Mouse (Mus musculus): ENCODE data around the gene Il4.
"Not testable (repeated sequence)": the region's sequence is repeated elsewhere in the genome, so short reads cannot be mapped to it uniquely, and the experiment has no call there.

Il4 gene

DNA sequence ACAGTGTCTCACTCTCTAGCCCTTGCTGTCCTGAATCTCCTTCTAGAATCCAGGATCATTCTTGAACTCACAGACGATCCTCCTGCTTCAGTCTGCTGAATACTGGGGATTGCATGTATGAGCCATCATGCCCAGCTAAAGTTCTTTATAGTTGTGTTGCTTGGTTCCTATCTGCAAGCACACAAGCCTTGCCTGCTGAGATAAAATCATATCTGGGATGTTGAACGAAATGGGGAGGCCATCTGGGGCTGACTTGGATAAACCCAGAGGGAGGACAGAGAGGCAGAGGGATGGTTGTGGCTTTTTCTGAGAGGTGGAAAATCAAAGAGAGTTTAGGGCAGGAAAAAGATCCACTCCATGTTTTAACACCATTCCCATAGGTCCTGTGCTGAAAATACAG lies 56.5 kb downstream of the Il4 start:
- no peak for DNase-seq (ENCODE audit: low spot score)

DNA sequence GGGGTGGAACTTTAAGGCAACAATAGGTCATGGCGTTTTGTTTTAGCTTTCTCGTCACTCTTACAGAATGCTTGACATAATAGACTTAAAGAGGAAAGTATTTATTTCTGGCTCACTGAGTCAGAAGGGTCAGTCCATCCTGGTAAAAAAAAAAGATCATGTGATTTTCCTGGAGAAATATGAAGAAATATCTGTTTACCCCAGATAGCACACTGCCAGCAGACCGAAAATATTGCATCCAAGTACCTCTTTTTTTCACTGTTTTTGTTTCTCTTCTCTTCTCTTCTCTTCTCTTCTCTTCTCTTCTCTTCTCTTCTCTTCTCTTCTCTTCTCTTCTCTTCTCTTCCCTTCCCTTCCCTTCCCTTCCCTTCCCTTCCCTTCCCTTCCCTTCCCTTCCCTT lies 58.5 kb downstream of the Il4 start:
- DNase-seq (ENCODE audit: low spot score), result not testable (repeated sequence)

DNA sequence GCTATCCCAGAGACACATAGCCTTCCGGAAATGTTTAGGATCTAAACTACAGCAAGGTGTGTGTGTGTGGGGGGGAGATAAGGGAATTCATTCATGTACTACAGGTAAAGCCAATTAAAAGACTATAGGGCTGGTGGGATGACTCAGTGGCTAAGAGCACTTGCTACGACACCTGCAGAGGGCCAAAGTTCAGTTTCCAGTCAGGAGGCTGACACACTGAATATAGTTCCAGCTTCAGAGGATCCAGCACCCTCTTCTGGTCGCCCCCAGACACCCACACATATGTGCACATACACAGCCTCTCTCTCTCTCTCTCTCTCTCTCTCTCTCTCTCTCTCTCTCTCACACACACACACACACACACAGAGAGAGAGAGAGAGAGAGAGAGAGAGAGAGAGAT lies 60.5 kb downstream of the Il4 start:
- DNase-seq (ENCODE audit: low spot score), result not testable (repeated sequence)

DNA sequence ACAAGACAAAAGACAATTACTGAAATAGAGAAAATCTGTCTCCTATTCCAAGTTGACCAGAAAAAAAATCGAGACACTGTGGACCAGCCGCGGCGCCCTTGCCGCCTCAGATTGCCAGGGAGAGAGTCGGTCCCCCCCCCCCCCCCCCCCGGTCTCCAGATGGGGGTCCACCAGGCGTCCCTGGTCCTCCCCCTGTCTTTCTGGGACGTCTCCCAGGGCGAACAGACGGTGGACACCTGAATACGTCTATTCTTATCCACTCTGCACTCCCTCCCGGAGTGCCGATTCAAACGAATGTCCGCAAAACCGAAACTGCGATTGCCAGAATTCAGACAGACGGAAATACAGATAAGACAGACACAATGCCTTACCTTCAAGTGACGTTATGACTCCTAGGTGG lies 61.9 kb downstream of the Il4 start:
- DNase-seq (ENCODE audit: low spot score), result not testable (repeated sequence)

All from urinary bladder, postnatal 10 days (tissue).